In the genomic region with DNA sequence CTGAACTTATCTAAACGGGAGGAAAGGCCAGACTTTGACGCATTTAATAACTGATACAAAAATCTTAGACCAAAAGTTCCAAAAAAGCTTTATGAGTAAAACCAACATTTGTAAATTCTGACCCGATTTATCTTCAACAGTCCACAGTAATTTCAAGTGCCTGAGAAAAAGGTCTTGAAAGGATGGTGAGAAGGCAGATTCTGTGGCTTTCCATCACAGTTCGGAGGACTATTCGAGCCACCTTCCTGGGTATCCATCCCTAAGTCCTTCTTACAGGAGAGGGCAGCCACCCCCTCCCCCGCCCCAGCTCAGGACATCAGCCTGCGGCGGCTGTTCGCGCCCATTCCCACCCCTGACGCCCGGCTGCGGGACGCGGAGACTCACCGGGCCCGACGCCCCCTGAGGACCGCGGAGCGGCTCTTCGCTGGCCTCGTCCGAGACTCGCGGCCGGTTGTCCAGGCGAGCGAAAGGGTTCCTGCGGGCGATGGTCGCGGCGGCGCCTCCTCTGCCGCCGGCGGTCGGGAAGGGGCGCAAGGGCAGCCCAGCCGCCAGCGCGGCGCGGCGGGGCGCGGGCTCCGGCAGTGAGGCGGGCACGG, we compare ENCODE assay signal across 8 mouse cellular contexts. TPM values are rescaled to one million over a fixed set of nuclear protein-coding genes. Genes with fewer than 3 reads are reported as not detected.
DNase-seq lines count a peak whose midpoint lies in the region; ATAC-seq lines count a peak whose summit lies in the region.

No protein-coding gene starts in this region.

- ATAC-seq in hindbrain, embryonic 13.5 days (ENCODE audit: low FRiP score) = peak; percentile 83
- peak; percentile 71 for ATAC-seq in midbrain, embryonic 11.5 days (ENCODE audit: low FRiP score)
- ATAC-seq in cerebellum, adult (ENCODE audit: insufficient number of reproducible peaks, low FRiP score, low TSS enrichment) = no peak; the same call in 1 of the 2 replicates

- H3K4me2 ChIP-seq in hindbrain, embryonic 13.5 days = peak overlapping the region; percentile 82
- peak overlapping the region; percentile 82 for H3K4me2 ChIP-seq in midbrain, embryonic 11.5 days

- H3K4me1 ChIP-seq in heart, embryonic 10.5 days = peaks cover 11% of the 10 kb centered on the region; the same call in 1 of the 2 replicates
- peaks cover 21% of the 10 kb centered on the region for H3K4me1 ChIP-seq in hindbrain, embryonic 13.5 days (replicated peaks)
- peaks cover 3% of the 10 kb centered on the region; the same call in 1 of the 2 replicates for H3K4me1 ChIP-seq in midbrain, embryonic 11.5 days (ENCODE audit: control insufficient read depth, insufficient read depth, low read length)

- DNase-seq in heart, embryonic 10.5 days (ENCODE audit: low spot score) = peak; percentile 77
- no peak for DNase-seq in heart, postnatal 10 days
- peak; percentile 55 for DNase-seq in R1 (ENCODE audit: low read depth, low spot score)
- peak; percentile 91 for DNase-seq in midbrain, embryonic 11.5 days (ENCODE audit: low spot score, missing footprints)
- DNase-seq in layer of hippocampus, adult 8-10 months (ENCODE audit: low spot score in 2 of 2) = no peak
- DNase-seq in yolk sac, embryonic 10.5 days (ENCODE audit: low spot score) = no peak

- no peaks in the 10 kb centered on the region for H3K9me3 ChIP-seq in heart, embryonic 10.5 days
- no peaks in the 10 kb centered on the region for H3K9me3 ChIP-seq in hindbrain, embryonic 13.5 days
- H3K9me3 ChIP-seq in midbrain, embryonic 11.5 days (ENCODE audit: control insufficient read depth, low read length) = no peaks in the 10 kb centered on the region

- H3K27me3 ChIP-seq in heart, embryonic 10.5 days (ENCODE audit: insufficient read depth, poor library complexity, severe bottlenecking) = no peaks in the 10 kb centered on the region
- H3K27me3 ChIP-seq in hindbrain, embryonic 13.5 days = no peaks in the 10 kb centered on the region
- no peaks in the 10 kb centered on the region for H3K27me3 ChIP-seq in midbrain, embryonic 11.5 days (ENCODE audit: control insufficient read depth, insufficient read depth, low read length)

- H3K9ac ChIP-seq in hindbrain, embryonic 13.5 days = peak overlapping the region; percentile 96
- peak overlapping the region; percentile 89 for H3K9ac ChIP-seq in midbrain, embryonic 11.5 days (ENCODE audit: low read length)

- intact Hi-C loops in heart, postnatal 10 days (cut with DNase I) = no loop called here

- H3K27ac ChIP-seq in heart, embryonic 10.5 days = peak overlapping the region; percentile 92
- peak overlapping the region; percentile 93 for H3K27ac ChIP-seq in hindbrain, embryonic 13.5 days
- H3K27ac ChIP-seq in midbrain, embryonic 11.5 days (ENCODE audit: low read depth, low read length) = peak overlapping the region; percentile 82

- H3K36me3 ChIP-seq in heart, embryonic 10.5 days = peaks cover 30% of the 10 kb centered on the region
- H3K36me3 ChIP-seq in hindbrain, embryonic 13.5 days = peaks cover 34% of the 10 kb centered on the region
- no peaks in the 10 kb centered on the region; the same call in none of the 2 replicates for H3K36me3 ChIP-seq in midbrain, embryonic 11.5 days (ENCODE audit: control insufficient read depth, insufficient read depth, low read length)

- peak overlapping the region; percentile 76 for H3K4me3 ChIP-seq in heart, embryonic 10.5 days
- H3K4me3 ChIP-seq in hindbrain, embryonic 13.5 days = peak overlapping the region; percentile 91
- peak overlapping the region; percentile 84 for H3K4me3 ChIP-seq in midbrain, embryonic 11.5 days (ENCODE audit: low read depth, low read length)

- WGBS in heart, embryonic 10.5 days = under 1% methylated on average over 50 of the region's 51 CpGs
- WGBS in hindbrain, embryonic 13.5 days = under 1% methylated on average over 51 of the region's 51 CpGs
- 1% methylated on average over 45 of the region's 51 CpGs for WGBS in midbrain, embryonic 11.5 days

RNA-seq across cellular contexts. Expression of a gene that starts 0.4 kb away (rescaled TPM):
- 20.7 and 30.3 TPM in 2 replicates for polyA plus RNA-seq in heart, embryonic 10.5 days (2016; fragmentation: Nextera tagmentation; extraction: Ambion mirVana)
- 1 to 10 TPM; 5.1 to 9.8 TPM for total RNA-seq in heart, postnatal 10 days (2021)
- polyA plus RNA-seq in hindbrain, embryonic 13.5 days (2015; fragmentation: Nextera tagmentation; extraction: Ambion mirVana) = 18.8 and 21.0 TPM in 2 replicates
- polyA plus RNA-seq in midbrain, embryonic 11.5 days (2014; fragmentation: Nextera tagmentation; extraction: Ambion mirVana) = 38.0 and 39.2 TPM in 2 replicates
- total RNA-seq in layer of hippocampus, adult 8-10 months (2022) = 10 to 100 TPM; 20.7 to 25.7 (median 22.6) TPM

RNA-seq across cellular contexts. Expression of a gene that starts 40.7 kb away (rescaled TPM):
- 58.0 and 60.3 TPM in 2 replicates for polyA plus RNA-seq in heart, embryonic 10.5 days (2016; fragmentation: Nextera tagmentation; extraction: Ambion mirVana)
- 10 to 100 TPM; 30.0 to 32.2 TPM for total RNA-seq in heart, postnatal 10 days (2021)
- 95.5 and 97.1 TPM in 2 replicates for polyA plus RNA-seq in hindbrain, embryonic 13.5 days (2015; fragmentation: Nextera tagmentation; extraction: Ambion mirVana)
- polyA plus RNA-seq in midbrain, embryonic 11.5 days (2014; fragmentation: Nextera tagmentation; extraction: Ambion mirVana) = 77.0 and 82.5 TPM in 2 replicates
- total RNA-seq in layer of hippocampus, adult 8-10 months (2022) = 100 to 1,000 TPM; 106 to 131 (median 119) TPM

RNA-seq across cellular contexts. Expression of a gene that starts 40.8 kb away (rescaled TPM):
- polyA plus RNA-seq in heart, embryonic 10.5 days (2016; fragmentation: Nextera tagmentation; extraction: Ambion mirVana) = 79.3 and 93.6 TPM in 2 replicates
- 100 to 1,000 TPM; 201 to 204 TPM for total RNA-seq in heart, postnatal 10 days (2021)
- 138 and 140 TPM in 2 replicates for polyA plus RNA-seq in hindbrain, embryonic 13.5 days (2015; fragmentation: Nextera tagmentation; extraction: Ambion mirVana)
- polyA plus RNA-seq in midbrain, embryonic 11.5 days (2014; fragmentation: Nextera tagmentation; extraction: Ambion mirVana) = 144 and 148 TPM in 2 replicates
- 100 to 1,000 TPM; 240 to 273 (median 257) TPM for total RNA-seq in layer of hippocampus, adult 8-10 months (2022)

RNA-seq across cellular contexts. Expression of a gene that starts 41.0 kb away (rescaled TPM):
- polyA plus RNA-seq in heart, embryonic 10.5 days (2016; fragmentation: Nextera tagmentation; extraction: Ambion mirVana) = 26.0 and 26.5 TPM in 2 replicates
- 10 to 100 TPM; 41.0 to 41.2 TPM for total RNA-seq in heart, postnatal 10 days (2021)
- polyA plus RNA-seq in hindbrain, embryonic 13.5 days (2015; fragmentation: Nextera tagmentation; extraction: Ambion mirVana) = 54.8 and 55.2 TPM in 2 replicates
- polyA plus RNA-seq in midbrain, embryonic 11.5 days (2014; fragmentation: Nextera tagmentation; extraction: Ambion mirVana) = 54.8 and 57.6 TPM in 2 replicates
- 100 to 1,000 TPM; 141 to 206 (median 179) TPM for total RNA-seq in layer of hippocampus, adult 8-10 months (2022)

RNA-seq across cellular contexts. Expression of a gene that starts 41.4 kb away (rescaled TPM):
- polyA plus RNA-seq in heart, embryonic 10.5 days (2016; fragmentation: Nextera tagmentation; extraction: Ambion mirVana) = 125 and 144 TPM in 2 replicates
- total RNA-seq in heart, postnatal 10 days (2021) = 10 to 100 TPM; 56.2 to 63.4 TPM
- 62.9 and 67.3 TPM in 2 replicates for polyA plus RNA-seq in hindbrain, embryonic 13.5 days (2015; fragmentation: Nextera tagmentation; extraction: Ambion mirVana)
- 107 and 111 TPM in 2 replicates for polyA plus RNA-seq in midbrain, embryonic 11.5 days (2014; fragmentation: Nextera tagmentation; extraction: Ambion mirVana)
- 10 to 100 TPM; 51.4 to 67.0 (median 56.2) TPM for total RNA-seq in layer of hippocampus, adult 8-10 months (2022)

Comparison
In these comparisons a context has a peak if more than half of its experiments do, and no peak if none do; other contexts are left out.
1. DNase-seq: peak in heart, embryonic 10.5 days (single experiment), R1 (single experiment) and midbrain, embryonic 11.5 days (single experiment); none in heart, postnatal 10 days (0 of 2), layer of hippocampus, adult 8-10 months (0 of 2) and yolk sac, embryonic 10.5 days (single experiment).
2. Peak in every context shown above with its lines, with median percentiles within 50 percentile points of each other: H3K27ac ChIP-seq and H3K4me3 ChIP-seq.